Mouse (Mus musculus): ENCODE measurements around the gene Nkpd1.

The Nkpd1 gene

GRCm38 (mm10) chr7:19546007-19546406, 28.4 kb downstream of the Nkpd1 start:
- DNase-seq (ENCODE audit: low spot score in 2 of 2) = no peak

GRCm38 (mm10) chr7:19547344-19547969, 29.8 kb downstream of the Nkpd1 start:
- no peak for DNase-seq (ENCODE audit: low spot score in 2 of 2)

DNA sequence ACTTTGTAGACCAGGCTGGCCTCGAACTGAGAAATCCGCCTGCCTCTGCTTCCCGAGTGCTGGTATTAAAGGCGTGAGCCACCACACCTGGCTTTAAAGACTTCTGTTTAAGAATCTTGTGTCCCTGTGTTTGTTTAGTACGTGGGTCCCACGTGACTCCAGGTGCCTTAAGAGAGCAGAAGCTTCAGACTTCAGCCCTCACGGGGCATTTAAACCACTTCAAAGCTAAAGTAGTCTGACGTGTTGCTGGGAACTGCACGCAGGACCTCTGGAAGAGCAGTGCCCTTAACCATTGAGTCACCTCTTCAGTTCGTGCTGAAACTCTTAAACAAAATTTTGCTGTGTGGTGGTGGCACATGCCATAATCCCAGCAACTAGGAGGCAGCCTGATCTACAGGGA, 31.8 kb downstream of the Nkpd1 start:
- DNase-seq (ENCODE audit: low spot score in 2 of 2) = no peak

DNA sequence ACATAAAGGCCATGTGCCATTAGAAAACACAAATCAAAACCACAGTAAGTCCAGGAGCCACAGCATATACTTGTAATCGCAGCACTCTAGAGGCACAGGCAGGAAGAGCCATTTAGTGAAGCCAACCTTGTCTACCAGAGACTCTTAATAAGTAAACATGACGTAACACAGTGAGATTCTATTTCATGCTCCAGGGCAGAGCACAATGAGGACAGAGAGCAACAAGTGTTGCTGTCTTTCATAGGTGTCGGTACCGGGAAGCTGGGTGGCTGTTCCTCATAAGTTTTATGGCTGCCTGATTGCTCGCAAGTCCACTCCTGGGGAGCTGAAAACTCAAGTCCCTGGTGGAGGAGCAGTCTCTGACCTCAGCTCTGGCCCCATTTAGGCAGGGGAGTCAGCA, 34.0 kb downstream of the Nkpd1 start:
- DNase-seq (ENCODE audit: low spot score in 2 of 2) = no peak

- no peak for DNase-seq (ENCODE audit: low spot score in 2 of 2)
Measured at GRCm38 (mm10) chr7:19552443-19552842, 34.8 kb downstream of the Nkpd1 start.

GRCm38 (mm10) chr7:19554168-19554567, 36.5 kb downstream of the Nkpd1 start:
- no peak for DNase-seq (ENCODE audit: low spot score in 2 of 2)

GRCm38 (mm10) chr7:19557086-19557485, 39.4 kb downstream of the Nkpd1 start:
- no peak for DNase-seq (ENCODE audit: low spot score in 2 of 2)

- DNase-seq (ENCODE audit: low spot score in 2 of 2) = peak; percentile 42 to 57
Measured at GRCm38 (mm10) chr7:19557982-19558900, 40.6 kb downstream of the Nkpd1 start.

- peak in 1 of 2 experiments; percentile 33 for DNase-seq (ENCODE audit: low spot score in 2 of 2)
Measured at GRCm38 (mm10) chr7:19558965-19559364, 41.3 kb downstream of the Nkpd1 start.

DNA sequence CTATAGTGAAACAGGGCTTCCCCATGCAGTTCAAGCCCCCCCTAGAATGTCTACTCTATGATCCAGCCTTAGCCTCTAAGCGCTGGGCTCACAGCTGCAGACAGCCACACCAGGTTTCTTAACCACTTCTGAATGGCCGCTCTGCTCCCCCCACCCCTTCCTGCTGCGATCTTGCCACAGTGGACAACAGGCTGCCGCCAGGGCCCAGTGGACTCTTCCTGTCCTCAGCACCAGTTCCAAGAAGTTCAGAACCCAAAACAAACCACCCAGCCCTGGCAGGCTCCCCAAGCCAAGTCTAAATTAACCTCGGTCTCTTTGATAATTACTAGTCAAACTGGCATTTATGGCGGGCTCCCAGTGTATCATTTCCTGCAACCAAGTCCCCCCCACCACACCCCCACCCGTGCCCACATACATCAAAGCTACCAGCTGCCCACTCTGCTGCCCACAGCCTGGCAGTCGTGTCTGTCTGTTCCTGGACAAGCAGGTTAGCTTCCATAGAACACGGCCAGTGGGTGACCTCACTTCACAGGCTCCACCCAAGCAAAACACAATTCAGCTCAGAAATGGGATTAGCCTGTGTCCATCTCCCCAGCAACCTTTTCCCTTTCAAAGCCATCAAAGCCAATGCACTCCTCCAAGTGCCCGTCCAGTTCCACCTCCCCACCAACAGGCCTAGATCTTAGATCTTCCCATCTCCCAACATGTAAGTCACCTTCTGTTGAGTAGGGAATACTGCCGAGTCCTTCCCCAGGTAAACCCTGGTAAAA, 43.0 kb downstream of the Nkpd1 start:
- DNase-seq (ENCODE audit: low spot score in 2 of 2) = no peak

DNA sequence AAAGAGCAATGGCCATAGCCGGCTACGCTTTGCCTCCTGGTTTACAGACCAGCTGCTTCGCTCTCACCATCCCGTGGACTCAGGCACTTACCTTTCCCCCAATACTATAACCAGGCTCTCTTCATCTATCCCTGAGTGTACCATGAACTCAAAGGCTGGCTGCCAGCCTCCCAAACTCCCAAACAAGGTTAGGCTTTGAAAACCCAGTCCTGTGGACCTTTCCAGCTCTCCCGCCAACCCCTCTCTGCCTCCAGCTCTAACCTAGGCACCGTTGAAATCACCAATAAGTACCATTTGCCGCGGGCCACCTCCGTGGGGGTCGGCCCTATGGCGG, 43.8 kb downstream of the Nkpd1 start:
- peak in 1 of 2 experiments; percentile 72 for DNase-seq (ENCODE audit: low spot score in 2 of 2)

DNA sequence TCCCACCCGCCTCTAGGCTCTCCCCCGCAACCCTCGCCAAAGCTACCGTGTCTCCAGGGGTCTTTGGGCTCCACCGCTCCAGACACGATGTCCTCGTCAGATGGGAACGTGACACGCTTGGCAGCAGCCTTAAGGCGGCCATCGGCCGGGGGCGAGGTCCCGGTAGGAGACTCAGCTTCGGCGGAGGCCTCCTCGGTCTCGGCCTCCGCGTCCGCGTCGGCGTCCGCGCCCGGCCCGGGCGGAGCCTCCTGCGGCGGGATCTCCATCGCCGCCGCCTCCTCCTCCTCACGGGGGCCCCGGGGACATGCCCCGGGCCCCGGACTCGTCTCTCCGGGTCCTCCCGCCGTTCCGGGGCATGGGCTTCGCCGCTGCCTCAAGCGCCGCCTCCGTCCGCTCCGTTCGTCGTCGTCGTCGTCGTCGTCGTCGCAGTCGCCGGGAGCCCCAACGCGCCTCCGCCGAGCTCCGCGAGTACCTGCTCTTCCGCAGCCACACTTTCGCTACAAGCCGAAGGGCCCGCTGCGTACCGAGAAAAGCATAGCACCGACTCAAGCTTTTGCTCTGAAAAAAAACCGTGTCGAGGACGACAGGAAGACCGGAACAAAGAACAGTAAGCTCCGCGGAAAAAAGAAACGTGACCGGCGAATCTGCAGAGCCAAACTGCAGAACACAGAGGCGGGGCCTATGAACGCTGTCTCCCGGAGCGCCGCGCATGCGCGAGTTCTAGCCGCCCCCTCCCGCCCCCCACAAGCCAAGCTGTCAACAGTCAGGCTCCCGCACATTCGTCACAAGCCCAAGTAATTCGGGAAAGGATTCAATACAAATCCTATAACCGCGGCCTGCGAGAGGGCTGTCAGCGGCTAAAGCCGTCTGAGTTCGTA, 44.4 kb downstream of the Nkpd1 start:
- DNase-seq (ENCODE audit: low spot score in 2 of 2) = peak; percentile 93 to 99

DNA sequence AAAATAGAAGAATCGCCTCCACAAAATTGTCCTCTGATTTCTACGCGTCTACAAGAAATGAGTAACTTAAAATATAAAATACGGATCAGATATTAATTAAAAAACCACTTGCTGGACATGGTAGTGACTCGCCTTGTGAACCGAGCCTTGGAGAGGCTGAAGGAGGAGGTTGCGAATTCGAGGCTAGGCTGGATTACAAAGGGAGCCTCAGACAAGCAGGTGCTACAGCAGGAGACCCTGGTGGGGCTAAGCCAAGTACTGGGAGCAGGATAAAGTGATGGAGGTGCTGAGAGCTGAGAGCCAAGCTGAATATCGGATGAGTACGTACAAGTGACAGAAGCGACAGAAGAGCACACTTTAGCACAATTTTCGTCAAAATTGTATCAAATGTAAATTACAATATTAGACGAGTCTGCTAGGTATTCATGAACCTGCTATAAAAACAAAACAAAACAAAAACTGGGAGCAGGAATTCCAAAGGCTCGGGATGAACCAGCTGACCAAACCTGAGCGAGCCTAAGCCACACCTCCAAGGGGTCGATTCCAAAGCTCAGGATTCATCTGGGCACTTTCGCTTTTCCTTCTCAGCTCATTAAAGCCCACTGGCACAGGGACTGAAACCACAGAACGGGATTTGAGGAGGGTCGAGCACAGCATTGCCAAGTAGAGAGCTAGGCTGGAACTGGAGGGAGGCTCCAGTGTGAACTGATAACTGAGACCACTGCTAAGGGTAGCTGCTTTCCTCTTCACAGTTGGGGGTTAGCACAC, 45.2 kb downstream of the Nkpd1 start, which contains the start of gene Ppp1r37:
TSS of gene Ppp1r37 (minus strand) at position 434 of the 768 bp plus-strand sequence.
- peak in 1 of 2 experiments; percentile 18 for DNase-seq (ENCODE audit: low spot score in 2 of 2)

DNA sequence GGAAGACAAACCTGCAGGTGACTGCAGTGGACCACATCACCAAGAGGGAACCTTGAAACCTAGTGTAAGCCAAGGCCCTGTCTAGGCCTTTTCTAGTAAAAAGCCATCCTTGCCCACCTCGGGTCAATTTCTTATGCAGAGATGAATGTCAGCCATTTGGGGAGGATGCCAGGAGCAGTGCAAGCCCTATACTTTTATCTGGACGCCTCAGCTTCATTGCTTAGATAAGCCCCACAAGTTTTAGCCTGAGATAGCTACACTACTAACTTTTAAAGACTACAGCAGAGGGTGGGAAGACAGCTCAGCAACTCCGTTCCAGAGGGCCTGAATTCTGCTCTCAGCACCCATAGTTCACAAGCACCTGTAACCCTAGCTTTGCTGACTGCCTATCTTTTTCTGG, 46.2 kb downstream of the Nkpd1 start:
- peak in 1 of 2 experiments; percentile 57 for DNase-seq (ENCODE audit: low spot score in 2 of 2)

DNA sequence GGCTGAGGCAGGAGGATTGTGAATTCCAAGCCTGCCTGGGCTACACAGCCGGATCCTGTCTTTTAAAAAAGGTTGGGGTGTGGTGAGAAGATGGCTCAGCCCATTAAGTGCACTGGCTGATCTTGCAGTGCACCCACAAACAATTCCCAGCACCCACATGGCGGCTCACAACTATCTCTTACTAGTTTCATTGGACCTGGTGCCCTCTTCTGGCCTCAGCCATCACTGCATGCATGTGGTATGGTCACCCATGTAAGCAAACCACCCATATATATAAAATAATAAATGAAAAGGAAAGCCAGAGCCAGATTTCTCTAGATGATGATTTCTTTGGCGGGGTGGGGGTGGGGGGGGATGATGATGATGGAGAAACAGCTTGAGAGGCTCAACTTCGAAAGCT, 46.8 kb downstream of the Nkpd1 start:
- peak in 1 of 2 experiments; percentile 41 for DNase-seq (ENCODE audit: low spot score in 2 of 2)

- DNase-seq (ENCODE audit: low spot score in 2 of 2) = no peak
Measured at GRCm38 (mm10) chr7:19565803-19566202, 48.2 kb downstream of the Nkpd1 start.

DNA sequence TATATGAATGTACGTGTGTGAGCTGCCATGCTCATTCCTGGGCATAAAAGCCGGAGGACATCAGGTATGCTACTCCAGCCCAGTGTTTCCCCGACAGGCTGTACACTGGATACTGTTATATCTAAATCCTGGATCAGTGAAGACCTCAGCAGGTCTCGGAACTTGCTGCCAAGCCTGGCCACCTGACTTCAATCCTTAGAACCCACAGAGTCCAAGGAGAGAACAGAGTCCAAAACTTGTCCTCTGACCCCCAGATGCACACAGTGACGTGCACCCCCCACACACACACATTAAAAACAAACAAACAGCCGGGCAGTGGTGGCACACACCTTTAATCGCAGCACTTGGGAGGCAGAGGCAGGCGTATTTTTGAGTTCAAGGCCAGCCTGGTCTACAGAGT, 49.8 kb downstream of the Nkpd1 start:
- no peak for DNase-seq (ENCODE audit: low spot score in 2 of 2)

GRCm38 (mm10) chr7:19569647-19570046, 52.0 kb downstream of the Nkpd1 start:
- DNase-seq (ENCODE audit: low spot score in 2 of 2) = no peak

GRCm38 (mm10) chr7:19572926-19573775, 55.5 kb downstream of the Nkpd1 start:
- peak; percentile 86 to 95 for DNase-seq (ENCODE audit: low spot score in 2 of 2)

GRCm38 (mm10) chr7:19573776-19574140, 56.1 kb downstream of the Nkpd1 start:
- no peak for DNase-seq (ENCODE audit: low spot score in 2 of 2)

Measured in spleen, postnatal 4 days (tissue).